Mouse (Mus musculus) ES-E14 (cell line): ENCODE measurements at regions not wholly inside any gene's neighbourhood (a gene's known extent, or its start where the extent isn't known, plus 50 kb on each side); places are given as distances from the start of the nearest gene placed in this dataset.

Experiments
- CHD2 ChIP-seq: IDR thresholded peaks from 2 replicates; pipeline ENCODE4 v1.6.1; 2014; ENCODE audit warnings: mild to moderate bottlenecking, low read depth, low read length, inconsistent platforms
- MAFK ChIP-seq: IDR thresholded peaks from 2 replicates; pipeline ENCODE4 v1.6.1; 2014; ENCODE audit warnings: mild to moderate bottlenecking, low read depth, low read length, inconsistent platforms; ENCODE audit not compliant: insufficient read depth

DNA sequence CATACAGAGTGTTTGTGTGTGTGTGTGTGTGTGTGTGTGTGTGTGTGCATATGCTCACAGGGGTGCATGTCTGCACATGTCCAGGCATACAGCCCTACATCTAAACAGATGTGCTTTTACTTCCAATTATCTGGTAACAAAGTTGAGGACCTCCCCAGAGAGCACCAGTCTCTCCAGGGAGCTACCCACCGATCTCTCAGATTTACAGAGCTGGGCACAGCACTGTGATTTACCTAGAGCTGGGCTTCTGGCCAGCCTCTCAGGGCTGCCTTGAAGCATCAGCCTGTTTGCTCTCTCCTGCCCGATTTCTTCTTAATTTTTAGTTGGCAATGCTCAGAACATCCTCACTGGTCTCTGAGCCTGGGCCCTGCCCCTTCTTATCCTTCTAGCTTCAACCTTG is 165.7 kb downstream of the Rps24 start:
- TF ChIP-seq MAFK (no peak), CHD2 (no peak)
